Mouse (Mus musculus): Measurements from ENCODE around the gene Mtmr4. TPM values are rescaled to one million over a fixed set of nuclear protein-coding genes. Genes with fewer than 3 reads are reported as not detected.

Gene Mtmr4
- total RNA-seq, 2 experiments from 2014 or later, result 90.6 to 95.2 TPM

DNA sequence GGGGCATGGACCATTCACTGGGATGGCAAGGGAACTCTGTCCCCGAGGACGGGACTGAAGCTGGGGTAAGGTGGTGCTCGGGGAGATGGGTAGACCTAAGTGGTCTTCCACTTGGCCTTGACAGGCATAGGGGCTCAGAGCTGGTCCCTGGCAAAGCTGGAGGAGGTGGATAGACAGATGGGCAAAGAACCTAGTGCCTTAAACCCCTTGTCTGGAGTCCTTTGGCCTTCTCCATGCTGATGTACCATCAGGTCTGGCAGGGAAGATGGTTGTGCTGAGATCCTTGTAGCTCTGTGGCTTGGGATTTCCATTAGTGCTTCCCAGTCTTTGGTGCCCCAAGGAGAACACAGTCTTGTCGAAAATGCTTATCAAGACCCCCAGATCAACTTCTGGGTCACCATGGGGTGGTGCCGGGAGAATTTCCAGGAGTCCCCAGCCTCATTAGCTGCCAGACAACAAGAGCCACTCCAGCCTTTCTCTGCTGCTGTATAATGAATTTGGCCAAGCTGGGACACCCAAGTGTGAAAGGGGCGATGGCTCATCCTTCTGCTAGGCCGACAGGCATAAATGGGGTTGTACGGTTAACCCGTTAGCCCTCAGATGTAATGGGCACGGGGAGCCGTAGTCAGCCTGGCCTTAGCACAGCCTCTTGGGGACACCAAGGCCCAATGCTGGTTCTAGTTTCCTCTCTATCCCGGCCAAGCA, 10.6 kb upstream of the Mtmr4 start:
- intact Hi-C loops (cut with DNase I), result no loop called here
- DNase-seq (ENCODE audit: low spot score in 2 of 2), result no peak

DNA sequence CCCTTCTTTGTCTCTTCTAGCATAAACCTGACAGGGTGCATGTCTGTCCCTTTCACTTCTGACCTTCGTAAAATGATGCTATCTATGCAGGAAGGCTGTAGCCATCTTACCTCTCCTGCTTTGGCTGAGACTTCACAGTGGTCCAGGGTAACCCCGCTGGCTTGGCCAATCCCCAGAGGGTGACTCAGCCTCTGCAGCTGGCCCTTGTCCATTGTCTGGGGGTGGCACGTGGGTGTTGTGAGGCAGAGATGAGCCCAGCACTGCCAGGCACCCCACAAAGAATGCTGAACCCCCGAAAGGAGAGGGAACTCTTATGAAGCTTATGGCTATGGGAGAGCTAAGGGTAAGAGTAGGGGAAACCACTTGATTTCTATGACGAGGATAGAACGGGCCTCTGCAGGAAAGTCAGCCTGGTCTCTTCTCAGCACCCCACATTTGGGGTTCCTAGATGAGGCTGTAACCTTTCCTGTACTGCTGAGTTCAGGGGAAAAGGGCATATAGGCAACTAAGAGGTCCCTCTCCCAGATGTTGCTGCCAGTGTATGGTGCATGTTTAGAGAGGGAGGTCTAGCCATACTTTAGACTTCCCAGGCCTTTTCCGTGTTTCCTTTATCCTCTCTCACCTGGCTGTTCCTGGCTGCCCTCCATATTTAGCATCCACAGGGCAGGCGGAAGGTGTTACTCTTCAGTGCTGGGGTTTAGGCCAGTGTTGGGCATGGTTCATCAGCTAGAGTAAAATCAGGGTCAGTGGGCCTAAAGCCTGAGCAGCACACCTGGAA, 9.8 kb upstream of the Mtmr4 start:
- intact Hi-C loops (cut with DNase I), result no loop called here
- DNase-seq (ENCODE audit: low spot score in 2 of 2), result peak in 1 of 2 experiments; percentile 65

DNA sequence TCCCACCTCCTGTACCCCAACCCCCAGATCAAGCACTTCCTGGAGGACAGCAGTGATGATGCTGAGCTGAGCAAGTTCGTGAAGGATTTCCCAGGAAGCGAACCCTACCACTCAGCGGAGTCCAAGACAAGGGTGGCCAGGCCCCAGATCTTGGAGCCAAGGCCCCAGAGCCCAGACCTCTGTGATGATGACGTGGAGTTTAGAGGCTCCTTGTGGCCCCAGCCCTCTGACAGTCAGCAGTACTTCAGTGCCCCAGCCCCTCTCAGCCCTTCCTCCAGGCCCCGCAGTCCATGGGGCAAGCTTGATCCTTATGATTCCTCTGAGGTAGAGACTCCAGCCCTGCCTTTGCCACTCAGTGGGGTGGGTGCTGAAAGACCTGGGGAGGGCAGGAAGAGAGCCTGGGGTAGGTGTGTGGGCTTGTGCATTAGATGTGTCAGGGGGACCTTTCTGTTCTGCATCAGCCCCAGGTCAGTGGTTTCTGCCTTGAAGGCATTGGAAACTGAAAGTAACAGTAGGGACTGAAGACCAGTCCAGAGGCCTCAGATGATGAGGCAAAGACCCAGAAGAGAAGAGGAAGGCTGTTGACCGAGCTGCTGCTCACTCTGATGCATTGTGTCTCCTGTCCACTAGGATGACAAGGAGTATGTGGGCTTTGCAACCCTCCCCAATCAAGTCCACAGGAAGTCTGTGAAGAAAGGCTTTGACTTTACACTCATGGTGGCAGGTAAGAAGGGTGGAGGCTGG, 8.5 kb upstream of the Mtmr4 start:
- intact Hi-C loops (cut with DNase I), result no loop called here
- no peak for DNase-seq (ENCODE audit: low spot score in 2 of 2)

DNA sequence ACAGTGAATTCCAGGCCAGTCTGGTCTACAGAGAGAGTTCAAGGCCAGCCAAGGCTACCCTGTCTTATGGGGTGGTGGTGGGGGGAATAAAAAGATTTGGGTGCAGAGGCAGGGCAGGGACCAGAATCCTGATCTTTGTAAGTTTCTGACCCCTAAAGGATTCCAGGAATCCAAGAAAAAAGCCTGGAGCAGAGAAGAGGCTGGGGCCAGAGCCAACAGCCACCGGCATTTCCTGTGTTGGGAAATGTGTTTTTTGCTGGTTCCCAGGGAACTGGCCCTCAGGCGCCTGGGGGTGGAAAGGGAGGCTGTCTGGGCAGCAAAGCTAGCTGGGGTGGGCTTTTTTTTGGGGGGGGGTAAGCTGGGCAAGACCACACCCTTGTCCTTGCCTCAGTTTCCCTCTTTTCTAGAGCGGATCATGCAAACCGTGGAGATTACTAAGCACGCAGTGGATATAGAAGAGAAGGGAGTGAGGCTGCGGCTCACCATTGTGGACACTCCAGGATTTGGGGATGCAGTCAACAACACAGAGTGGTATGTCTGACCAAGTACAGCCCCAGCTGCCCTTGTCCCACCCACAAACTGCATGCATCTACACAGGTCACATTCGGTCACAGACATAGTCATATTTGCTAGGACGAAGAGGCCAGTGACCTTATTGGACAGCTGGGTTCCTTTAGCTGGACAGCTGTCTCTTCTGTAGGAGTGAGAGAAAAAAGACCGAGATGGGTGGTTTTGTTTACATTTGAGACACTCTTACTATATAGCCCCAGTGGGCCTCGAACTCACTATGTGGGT, 7.1 kb upstream of the Mtmr4 start:
- DNase-seq (ENCODE audit: low spot score in 2 of 2), result no peak
- intact Hi-C loops (cut with DNase I), result no loop called here

DNA sequence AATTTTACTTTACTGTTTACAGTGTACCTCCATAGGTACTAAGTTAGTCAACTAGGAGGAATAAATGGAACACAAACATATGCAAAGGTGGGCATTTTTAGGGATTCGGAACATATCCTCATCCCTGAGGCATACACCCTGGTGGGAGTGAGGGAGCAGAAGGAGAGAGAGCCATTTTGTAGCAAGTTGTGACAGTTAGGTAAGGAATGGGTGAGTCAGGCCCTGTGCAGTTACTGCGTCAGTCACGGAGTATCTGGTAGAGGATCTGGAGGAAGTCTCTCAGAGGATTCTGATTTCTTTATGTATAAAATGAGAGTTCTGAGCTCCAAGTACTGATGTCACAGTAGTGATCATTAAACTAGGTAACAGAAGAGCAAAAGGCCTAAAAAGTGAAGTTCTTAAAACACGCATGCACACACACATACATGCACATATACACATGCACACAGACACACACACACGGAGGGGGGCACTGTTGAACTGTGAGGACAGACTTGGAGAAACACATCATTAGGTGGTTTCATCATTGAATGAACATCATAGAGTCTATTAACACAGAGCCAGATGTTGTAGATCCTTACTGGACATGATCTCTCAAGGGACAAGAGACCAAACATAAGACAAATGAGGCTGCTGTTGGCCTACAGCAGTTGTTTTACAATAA, 4.6 kb upstream of the Mtmr4 start:
- DNase-seq (ENCODE audit: low spot score in 2 of 2), result no peak
- intact Hi-C loops (cut with DNase I), result no loop called here

DNA sequence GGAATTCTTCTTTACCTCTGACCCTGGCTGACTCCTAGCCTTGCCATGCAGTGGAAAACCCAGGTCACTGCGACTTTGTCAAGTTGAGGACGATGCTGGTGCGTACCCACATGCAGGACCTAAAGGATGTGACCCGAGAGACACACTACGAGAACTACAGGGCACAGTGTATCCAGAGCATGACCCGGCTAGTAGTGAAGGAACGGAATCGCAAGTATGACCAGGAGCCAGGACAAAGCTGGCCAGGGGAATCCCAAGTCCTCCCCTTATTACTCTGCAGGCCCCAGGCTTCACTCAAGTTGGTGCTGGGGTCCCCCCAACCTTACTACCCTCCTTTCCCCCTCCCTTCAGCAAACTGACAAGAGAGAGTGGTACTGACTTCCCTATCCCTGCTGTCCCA, 2.4 kb upstream of the Mtmr4 start:
- intact Hi-C loops (cut with DNase I), result no loop called here
- DNase-seq (ENCODE audit: low spot score in 2 of 2), result no peak

DNA sequence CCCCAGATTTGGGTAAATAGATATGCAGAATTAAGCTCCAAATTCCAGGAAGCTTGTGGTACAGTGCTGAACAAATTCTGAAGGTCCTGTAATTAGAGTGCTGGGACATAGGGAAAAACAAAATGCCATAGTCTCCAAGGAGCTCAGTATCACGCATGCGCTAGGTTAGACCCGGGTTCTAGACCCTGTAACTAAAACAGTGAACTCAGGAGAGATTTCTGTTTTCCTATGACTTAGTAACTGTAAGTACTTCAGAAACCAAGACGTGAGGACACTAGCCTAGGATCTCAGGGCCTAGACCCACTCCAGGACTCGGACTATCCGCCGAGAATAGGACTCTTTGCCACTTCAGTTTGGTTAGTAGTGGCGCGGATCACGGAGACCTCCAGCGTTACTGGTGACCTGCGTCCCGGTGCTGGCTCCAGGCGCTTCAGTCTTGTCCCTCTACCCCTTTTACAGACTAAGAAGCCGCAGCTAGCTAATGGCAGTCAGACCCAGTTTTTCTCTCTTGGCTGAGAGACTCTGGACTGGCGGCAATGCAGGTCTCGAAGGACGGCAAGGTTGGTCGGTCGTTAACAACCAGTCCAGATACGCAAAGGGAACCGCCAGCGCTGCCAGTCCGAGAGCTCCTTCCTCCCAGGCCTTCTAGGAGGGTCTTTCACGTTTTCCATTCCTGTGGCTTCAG, 979 bp upstream of the Mtmr4 start:
- DNase-seq (ENCODE audit: low spot score in 2 of 2), result peak; percentile 34 to 35
- intact Hi-C loops (cut with DNase I), result no loop called here

DNA sequence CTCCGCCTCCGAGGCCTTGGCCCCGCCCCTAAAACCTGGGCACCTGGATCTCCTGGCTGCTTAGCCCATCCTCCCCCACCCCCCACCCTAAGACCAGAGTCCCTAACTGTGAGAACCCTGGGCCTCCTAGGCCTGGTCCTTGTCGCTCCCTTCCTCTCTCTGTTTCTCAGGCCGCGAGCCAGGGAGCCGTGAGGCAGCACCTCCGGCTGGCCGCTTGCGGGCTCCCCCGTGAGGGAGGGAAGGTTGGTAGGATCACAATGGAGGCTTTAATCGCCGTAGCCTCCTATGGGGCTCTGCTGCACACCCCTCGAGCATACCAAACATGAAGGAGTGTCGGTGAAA, 363 bp downstream of the Mtmr4 start:
- DNase-seq (ENCODE audit: low spot score in 2 of 2), result no peak
- intact Hi-C loops (cut with DNase I), result no loop called here

DNA sequence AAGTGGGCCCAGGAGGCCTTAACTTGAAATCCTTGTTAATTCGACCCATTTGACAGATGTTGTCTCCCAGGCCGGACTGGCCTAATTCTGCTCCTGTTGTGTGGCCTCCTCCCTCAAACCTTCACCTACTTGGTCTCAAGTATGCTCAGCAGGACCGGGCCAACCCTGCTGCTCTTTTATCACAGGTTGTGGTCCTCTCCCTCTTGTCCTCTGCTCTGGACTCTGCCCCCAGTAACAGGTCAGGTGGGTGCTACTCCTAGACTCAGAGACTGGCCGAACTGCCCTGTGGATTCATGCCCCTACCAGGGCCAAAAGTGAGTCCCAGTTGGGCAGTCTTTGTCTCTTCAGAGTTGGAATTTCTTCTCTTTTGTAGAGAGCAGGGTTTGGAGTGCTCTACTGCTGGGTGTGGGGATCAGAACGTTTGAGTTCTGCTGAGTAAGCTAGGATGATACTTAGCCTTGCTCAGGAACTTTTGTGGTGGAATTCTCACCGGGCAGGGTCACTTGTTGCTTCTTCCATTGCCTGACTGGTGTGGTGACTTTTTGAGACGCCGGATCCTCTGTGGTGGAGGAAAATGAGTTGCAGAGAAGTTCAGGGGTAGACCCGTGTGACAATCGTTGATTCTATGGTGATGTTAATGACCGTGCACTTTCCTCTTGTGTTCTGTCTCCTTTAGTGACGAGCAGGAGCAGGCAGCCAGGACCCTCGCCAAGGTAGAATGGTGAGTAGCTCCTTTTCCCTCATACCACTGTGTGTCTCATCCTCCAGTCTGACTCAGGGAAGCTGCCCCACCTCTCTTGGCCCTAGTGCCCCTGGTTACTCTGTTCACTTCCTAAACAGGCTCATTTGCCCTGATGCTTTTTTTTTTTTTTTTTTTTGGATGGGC, 994 bp downstream of the Mtmr4 start:
- intact Hi-C loops (cut with DNase I), result no loop called here
- DNase-seq (ENCODE audit: low spot score in 2 of 2), result no peak

DNA sequence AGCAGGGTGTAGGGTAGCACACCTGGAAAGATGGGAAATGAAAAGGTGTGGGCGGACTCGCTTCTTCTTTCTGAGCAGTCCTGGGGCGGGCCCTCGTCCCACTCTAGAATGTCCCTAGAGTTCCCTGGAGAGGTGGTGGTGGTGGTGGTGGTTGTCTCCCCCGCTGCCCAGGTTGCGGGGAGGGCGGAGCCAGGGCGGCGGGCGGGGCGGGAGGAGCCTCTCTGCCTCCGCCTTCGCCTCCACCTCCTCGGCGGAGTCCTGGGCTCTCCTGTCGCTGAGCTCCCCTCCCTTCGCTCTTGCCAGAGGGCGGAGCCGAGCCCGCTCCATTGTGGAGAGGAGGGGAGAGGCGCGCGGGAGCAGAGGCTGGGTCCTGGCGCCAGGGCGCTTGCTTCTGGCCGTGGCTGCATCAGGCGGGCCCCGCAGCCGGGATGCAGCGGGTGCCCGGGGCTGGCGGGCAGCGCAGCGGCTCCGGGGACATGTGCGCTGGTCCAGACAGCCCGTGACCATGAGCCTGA, 3.4 kb downstream of the Mtmr4 start:
- DNase-seq (ENCODE audit: low spot score in 2 of 2), result peak; percentile 82 to 87
- intact Hi-C loops (cut with DNase I), result loop anchor here (5.0 kb wide), 1 partner anchor 167 kb away; the partner anchor contains the start of gene Tspoap1

DNA sequence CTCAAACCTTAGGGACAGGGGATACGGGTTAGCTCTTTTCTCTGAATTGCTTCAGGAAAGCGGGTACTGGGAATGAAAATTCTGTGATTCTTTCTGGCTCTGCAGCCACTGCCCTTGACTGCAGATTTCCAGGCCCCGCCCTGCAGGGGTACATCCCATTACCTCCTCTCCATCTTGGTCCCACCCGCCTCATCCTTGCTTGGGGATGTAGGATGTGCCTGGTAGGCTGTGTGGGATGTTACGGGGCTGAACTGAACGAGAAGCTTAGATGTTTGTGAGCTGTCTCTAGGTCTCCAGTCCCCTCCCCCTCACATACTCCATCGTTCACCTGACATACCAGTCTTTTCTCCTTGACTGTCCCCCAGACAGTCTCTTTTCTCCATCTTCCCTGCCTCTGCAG, 4.0 kb downstream of the Mtmr4 start:
- DNase-seq (ENCODE audit: low spot score in 2 of 2), result peak; percentile 40 to 62
- intact Hi-C loops (cut with DNase I), result loop anchor here (5.0 kb wide), 1 partner anchor 166 kb away; the partner anchor contains the start of gene Tspoap1

DNA sequence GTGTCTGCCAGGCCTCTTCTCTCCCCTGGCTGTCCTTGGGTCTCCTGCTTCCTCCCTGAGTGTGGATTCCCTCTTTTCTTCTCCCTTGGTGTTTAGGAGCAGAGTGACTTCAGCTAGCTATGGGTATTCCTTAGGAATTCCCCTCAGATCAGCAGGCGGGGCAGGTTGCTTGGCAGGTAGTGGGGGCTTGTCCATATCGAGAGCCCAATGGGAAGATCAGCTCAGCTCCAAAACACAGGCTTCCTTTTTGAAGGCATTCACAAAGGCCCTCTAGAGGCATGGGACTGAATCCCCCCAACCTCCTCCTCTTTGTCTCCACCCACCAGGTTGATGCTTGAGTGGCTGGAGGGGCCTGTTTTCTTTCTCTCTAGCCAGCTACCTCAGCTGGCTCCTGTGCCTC, 4.5 kb downstream of the Mtmr4 start:
- intact Hi-C loops (cut with DNase I), result loop anchor here (5.0 kb wide), 1 partner anchor 166 kb away; the partner anchor contains the start of gene Tspoap1
- DNase-seq (ENCODE audit: low spot score in 2 of 2), result peak in 1 of 2 experiments; percentile 32

DNA sequence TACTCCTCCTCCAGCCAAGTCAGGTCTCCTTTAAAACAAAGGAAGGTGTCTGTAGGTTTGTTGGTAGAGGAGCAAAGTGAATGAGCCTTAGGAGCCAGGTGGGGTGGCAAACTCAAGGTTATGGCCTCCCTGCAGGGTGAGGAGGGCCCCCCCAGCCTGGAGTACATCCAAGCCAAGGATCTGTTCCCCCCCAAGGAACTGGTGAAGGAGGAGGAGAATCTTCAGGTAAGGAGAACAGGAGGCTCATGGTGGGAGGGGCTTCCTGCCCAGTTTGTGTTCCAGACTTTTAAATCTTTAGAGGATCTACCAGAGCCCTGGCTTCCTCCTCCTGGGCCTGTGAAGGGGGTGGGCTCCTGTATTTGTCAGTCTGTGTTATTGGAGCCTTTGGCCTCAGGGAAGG, 5.1 kb downstream of the Mtmr4 start:
- no peak for DNase-seq (ENCODE audit: low spot score in 2 of 2)
- intact Hi-C loops (cut with DNase I), result loop anchor here (5.0 kb wide), 1 partner anchor 165 kb away; the partner anchor contains the start of gene Tspoap1

DNA sequence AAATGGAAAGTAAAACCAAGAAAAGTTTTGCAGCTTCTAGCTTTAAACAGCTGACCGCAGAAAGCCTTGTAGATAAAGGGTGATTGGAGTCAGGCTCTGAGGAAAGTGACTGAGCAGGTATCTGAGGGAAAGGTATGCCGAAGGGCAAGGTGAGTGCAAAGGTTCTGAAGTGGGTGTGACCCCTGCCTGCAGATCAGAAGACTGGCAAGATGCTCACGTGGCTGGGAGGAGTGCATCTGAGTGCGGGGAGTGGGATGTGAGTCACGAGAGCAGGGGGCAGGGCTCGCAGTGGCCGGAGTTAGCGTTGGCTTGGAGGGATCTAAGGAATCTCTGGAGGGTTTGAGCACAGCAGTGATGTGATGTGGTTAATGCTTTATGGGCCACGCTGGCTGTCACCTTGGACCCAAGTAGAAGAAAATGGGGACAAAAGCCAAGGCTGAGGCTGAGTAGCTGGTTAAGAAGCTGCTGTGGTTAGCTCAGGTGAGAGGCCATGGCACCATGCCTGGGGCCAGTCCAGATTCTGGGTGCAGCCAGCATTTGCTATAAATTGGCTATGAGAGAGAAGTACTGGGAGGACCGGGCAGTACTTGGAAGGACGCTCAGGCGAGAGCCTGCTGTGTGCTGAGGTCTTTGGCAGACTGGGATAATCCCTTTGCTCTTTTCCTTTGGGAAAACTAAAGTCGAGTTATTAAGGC, 7.6 kb downstream of the Mtmr4 start:
- intact Hi-C loops (cut with DNase I), result loop anchor here (5.0 kb wide), 1 partner anchor 163 kb away; the partner anchor contains the start of gene Tspoap1
- DNase-seq (ENCODE audit: low spot score in 2 of 2), result no peak

DNA sequence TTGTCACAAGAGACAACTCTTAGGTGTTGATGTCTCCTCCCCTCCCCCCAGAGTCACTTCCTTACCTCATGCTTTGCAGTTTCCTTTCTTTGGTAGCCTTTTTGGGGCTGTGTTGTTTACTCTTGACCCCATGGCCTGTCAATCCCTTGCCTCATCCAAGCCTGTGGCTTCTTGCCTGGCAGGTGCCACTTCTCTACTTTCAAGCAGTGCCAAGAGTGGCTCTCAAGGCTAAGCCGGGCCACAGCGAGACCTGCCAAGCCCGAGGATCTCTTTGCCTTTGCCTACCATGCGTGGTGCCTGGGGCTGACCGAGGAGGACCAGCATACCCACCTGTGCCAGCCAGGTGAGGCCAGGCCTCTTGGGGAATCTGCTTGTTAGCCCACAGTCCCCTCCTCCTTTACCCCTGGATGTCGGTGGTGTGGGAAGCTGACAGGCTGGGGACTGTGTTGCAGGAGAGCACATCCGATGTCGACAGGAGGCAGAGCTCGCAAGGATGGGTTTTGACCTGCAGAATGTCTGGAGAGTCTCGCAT, 8.4 kb downstream of the Mtmr4 start:
- intact Hi-C loops (cut with DNase I), result no loop called here
- DNase-seq (ENCODE audit: low spot score in 2 of 2), result no peak

DNA sequence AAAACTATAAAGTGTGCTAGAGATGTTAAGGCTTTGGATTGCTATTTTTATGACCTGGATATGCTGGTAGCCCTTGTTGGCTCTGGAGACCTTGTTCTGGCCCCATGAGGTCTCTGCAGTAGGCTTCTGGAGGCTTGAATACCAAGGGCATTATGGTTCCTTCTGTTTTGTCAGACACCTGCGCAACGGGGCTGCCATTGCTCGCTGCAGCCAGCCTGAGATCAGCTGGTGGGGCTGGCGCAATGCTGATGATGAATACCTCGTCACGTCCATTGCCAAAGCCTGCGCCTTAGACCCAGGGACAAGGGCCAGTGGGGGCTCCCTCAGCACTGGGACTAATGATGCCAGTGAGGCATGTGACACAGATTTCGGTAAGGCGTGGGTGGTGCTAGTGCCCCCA, 10.3 kb downstream of the Mtmr4 start:
- DNase-seq (ENCODE audit: low spot score in 2 of 2), result no peak
- intact Hi-C loops (cut with DNase I), result no loop called here

DNA sequence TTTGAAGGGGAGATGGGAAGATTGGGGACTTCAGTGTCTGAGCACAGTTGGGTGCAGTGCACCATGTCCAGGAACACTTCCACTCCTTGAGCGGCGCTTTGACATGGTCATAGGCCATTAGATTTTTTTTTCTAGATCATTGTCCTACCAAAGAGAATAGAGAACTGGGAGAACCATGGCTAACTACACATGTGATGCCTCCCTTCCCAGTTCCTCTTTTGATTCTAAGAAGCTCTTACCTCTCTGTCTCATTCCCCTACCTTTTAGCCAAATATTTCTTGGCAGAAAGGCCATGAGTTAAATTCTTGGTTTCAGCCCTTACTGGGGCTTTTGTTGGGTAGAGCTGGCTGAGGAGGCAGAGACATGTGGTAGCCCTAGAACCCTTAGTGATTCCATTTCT, 11.6 kb downstream of the Mtmr4 start:
- no peak for DNase-seq (ENCODE audit: low spot score in 2 of 2)
- intact Hi-C loops (cut with DNase I), result no loop called here

Measured in left cerebral cortex, postnatal 25 days (tissue).